ENCODE assay signal across 25 mouse cellular contexts in the genomic region with DNA sequence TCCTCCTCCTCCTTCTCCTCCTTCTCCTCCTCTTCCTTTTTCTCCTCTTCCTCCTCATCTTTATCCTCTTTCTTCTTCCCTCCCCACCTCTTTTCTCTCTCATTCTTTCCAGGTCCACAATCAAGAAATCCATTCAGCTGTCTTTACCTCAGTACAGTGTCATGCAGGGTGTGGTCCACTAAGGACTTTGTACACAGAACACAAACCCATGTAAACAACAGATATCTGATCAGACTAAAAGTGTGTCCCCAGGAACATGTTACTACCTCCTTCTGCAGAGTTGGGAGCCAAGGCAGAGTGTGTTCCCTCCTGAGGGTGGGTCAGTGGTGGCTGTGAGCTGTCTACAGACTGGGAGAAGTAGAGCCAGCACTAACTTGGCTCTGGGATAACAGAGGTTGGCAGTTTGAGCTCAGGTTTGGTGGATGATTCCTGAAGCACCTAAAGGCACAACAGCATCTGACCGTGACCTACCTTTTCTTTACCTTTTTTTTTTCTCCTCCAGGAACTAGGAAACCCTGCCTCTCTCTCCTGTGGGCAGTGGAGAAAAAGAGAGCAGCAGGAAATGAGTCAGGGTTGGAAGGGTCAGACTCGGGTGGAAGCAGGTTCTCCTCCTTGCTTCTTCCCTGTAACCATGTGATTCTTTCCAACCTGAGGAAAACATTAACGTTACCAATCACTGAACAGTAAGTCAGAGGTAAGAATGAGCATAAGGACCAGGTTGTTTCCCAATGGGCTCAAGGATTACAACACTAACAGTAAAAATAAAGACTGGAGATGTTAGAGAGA. TPM values are rescaled to one million over a fixed set of nuclear protein-coding genes. Genes with fewer than 3 reads are reported as not detected.
DNase-seq lines count a peak whose midpoint lies in the region; ATAC-seq and TF ChIP-seq lines count a peak whose summit lies in the region.
"Had no signal": no experiment of that assay in that cellular context is flagged by ENCODE, and none has a peak within 500 bp of the region (broad histone marks: within the 10 kb centered on the region; RNA-seq: fewer than 3 reads in every experiment).

No protein-coding gene starts in this region.

- ATAC-seq in megakaryocyte-erythroid progenitor cell, adult 5-6 weeks (replicated peaks; ENCODE audit: low FRiP score, low TSS enrichment, poor library complexity, severe bottlenecking), result 0 out of 2 replicates have a peak, but pooled peaks have one; percentile 25
- ATAC-seq: activated CD4-positive, CD25-positive, alpha-beta regulatory T cell, adult 4 months; forebrain, embryonic 14.5 days; Patski had no signal

- H3K27me3 ChIP-seq in thymus, adult 2 months (ENCODE audit: control insufficient read depth, insufficient read depth, low read length), result no peaks in the 10 kb centered on the region
- H3K27me3 ChIP-seq: embryonic facial prominence, embryonic 15.5 days; hindbrain, embryonic 12.5 days; Patski had no signal

- 68% methylated on average over 3 of the region's 3 CpGs for WGBS in thymus, adult 2 months

- no peaks in the 10 kb centered on the region for H3K36me3 ChIP-seq in thymus, adult 2 months (ENCODE audit: control insufficient read depth, insufficient read depth, low read length)
- H3K36me3 ChIP-seq: embryonic facial prominence, embryonic 15.5 days; forebrain, embryonic 10.5 days; heart, embryonic 10.5 days; hindbrain, embryonic 12.5 days had no signal

- no peak for TF ChIP-seq POLR2A in thymus, adult 2 months (IDR thresholded peaks at IDR 0.05; ENCODE audit: control insufficient read depth, extremely low read depth, insufficient read depth, low read length, poor library complexity)

- H3K4me3 ChIP-seq in thymus, adult 2 months (ENCODE audit: control insufficient read depth, insufficient read depth, low read length), result no peak overlapping the region
- H3K4me3 ChIP-seq: embryonic facial prominence, embryonic 15.5 days; erythroblast, embryonic 14.5 days; forebrain, embryonic 10.5 days; heart, embryonic 10.5 days; hindbrain, embryonic 12.5 days had no signal

- no peak for TF ChIP-seq CTCF in thymus, adult 2 months (IDR thresholded peaks at IDR 0.05; ENCODE audit: borderline replicate concordance, control insufficient read depth, extremely low read depth, insufficient read depth, low read length, poor library complexity)

- H3K27ac ChIP-seq in thymus, adult 2 months (ENCODE audit: control insufficient read depth, insufficient read depth, low read length), result no peak overlapping the region
- H3K27ac ChIP-seq: embryonic facial prominence, embryonic 15.5 days; forebrain, embryonic 10.5 days; heart, embryonic 10.5 days; hindbrain, embryonic 12.5 days had no signal

- peak; percentile 18 to 26 for DNase-seq in urinary bladder, adult 18-20 months (ENCODE audit: low spot score in 2 of 2)
- DNase-seq in urinary bladder, postnatal 25 days (ENCODE audit: low spot score), result no peak
- peak; percentile 23 for DNase-seq in gonadal fat pad, adult 2 months (ENCODE audit: low read depth)
- peak; percentile 14 to 15 for DNase-seq in urinary bladder, postnatal 36 days (ENCODE audit: low spot score in 2 of 2)
- no peak for DNase-seq in thymus, adult 2 months
- DNase-seq in right cerebral cortex, postnatal 36 days (ENCODE audit: low spot score in 2 of 2), result no peak
- DNase-seq: adrenal gland, adult 2 months; adrenal gland, postnatal 25 days; cerebellum, adult 18-20 months; cerebellum, adult 9-11 months; embryo, embryonic 11 days; gastrocnemius, postnatal 36 days; heart, adult 18-20 months; heart, postnatal 10 days; heart, postnatal 4 days had no signal

- H3K4me1 ChIP-seq in thymus, adult 2 months (replicated peaks; ENCODE audit: control insufficient read depth, insufficient read depth, low read length), result no peaks in the 10 kb centered on the region
- H3K4me1 ChIP-seq: embryonic facial prominence, embryonic 15.5 days; forebrain, embryonic 10.5 days; heart, embryonic 10.5 days; hindbrain, embryonic 12.5 days had no signal

RNA-seq across cellular contexts. Expression of a gene that starts 29.0 kb away (rescaled TPM):
- polyA plus RNA-seq in gonadal fat pad, adult 2 months (2012; rRNA removed), result 2.2 and 2.4 TPM in 2 replicates
- 51.5 and 62.2 TPM in 2 replicates for total RNA-seq in megakaryocyte-erythroid progenitor cell, adult 5-6 weeks (2014; fragmentation: Nextera tagmentation)
- 35.7 and 72.0 TPM in 2 replicates for total RNA-seq in megakaryocyte-erythroid progenitor cell, adult 5-6 weeks (2017)
- 1.6 and 2.1 TPM in 2 replicates for polyA plus RNA-seq in thymus, adult 2 months (2012; rRNA removed)
- polyA plus RNA-seq: adrenal gland, adult 2 months had no signal

RNA-seq across cellular contexts. Expression of a gene that starts 31.4 kb away (rescaled TPM):
- 3.5 and 4.2 TPM in 2 replicates for polyA plus RNA-seq in gonadal fat pad, adult 2 months (2012; rRNA removed)
- total RNA-seq in megakaryocyte-erythroid progenitor cell, adult 5-6 weeks (2014; fragmentation: Nextera tagmentation), result 0.39 TPM in 1 of 2 replicates, not detected in the other
- 1.3 and 1.6 TPM in 2 replicates for total RNA-seq in megakaryocyte-erythroid progenitor cell, adult 5-6 weeks (2017)
- polyA plus RNA-seq in thymus, adult 2 months (2012; rRNA removed), result 0.86 and 1.0 TPM in 2 replicates
- total RNA-seq: CH12.LX had no signal
- polyA plus RNA-seq: activated CD4-positive, CD25-positive, alpha-beta regulatory T cell, adult 4 months; adrenal gland, adult 2 months; erythroblast, embryonic 14.5 days had no signal

Comparison
In these comparisons a context has a peak if more than half of its experiments do, and no peak if none do; other contexts are left out.
1. DNase-seq: peak in urinary bladder, adult 18-20 months (2 of 2), gonadal fat pad, adult 2 months (single experiment) and urinary bladder, postnatal 36 days (2 of 2); none in urinary bladder, postnatal 25 days (single experiment), thymus, adult 2 months (single experiment) and right cerebral cortex, postnatal 36 days (0 of 2).